Mouse (Mus musculus): ENCODE data around the gene Klhl31.

The Klhl31 gene

GRCm38 (mm10) chr9:77636450-77636951 is at the start of gene Klhl31:
Klhl31 (plus strand) TSS chr9:77636500.
- DNase-seq (ENCODE audit: low spot score): peak; percentile 50

DNA sequence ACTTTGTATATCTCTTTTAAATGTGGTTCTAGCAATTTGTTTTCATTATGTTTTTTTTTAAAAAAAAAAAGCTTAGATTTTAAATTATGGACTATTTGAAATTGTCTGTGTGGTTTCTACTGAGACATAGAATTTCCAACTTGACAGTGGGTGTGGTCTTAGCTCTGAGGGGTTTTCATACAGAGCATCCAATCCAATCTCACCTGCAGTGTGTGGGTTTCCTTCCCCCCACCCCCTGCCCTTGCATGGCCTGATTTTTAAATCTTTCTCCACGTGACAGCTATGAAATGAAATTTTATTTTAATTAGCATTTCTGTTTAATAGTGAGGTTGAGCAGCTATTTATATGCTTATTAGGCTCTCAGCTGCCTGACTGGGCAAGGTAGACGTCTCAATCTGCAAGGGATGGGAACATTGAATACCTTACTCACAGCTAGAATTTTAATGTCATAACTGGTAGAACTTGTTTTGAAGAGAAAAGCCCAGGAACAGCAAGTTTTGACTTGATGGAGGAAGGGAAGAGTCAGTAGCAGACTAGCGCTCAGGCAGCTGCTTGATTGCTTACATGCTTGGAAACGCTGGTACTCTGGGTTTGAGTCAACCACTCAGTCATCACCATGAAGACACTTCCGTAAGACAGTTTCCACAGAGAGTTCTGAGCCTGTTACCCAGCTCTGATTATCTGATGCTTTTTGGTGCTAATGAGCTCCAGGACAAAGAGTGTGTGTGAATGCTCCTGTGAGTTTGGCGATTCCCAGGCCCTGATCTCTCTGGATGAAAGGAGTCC is 49.3 kb upstream of the Klhl31 start:
- no peak for DNase-seq (ENCODE audit: low spot score)

GRCm38 (mm10) chr9:77587616-77588015 is 48.7 kb upstream of the Klhl31 start:
- no peak for DNase-seq (ENCODE audit: low spot score)

DNA sequence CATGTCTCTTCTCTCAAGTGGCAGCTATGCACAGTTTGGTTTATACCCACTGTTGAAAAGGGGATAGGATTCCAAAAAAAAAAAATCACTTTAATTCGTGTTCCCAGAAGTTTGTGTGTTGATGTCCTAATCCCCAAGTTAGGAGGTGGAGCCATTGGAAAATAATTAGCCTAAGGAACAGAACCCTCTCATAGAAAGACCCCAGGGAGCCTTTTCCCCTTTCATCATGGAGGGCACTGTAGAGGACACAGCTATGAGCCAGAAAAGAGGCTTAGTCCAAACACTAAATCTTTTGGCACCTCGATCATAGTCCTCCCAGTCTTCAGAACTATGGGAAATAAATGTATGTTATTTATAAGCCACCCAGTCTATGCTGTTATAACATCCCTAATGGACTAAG is 46.8 kb upstream of the Klhl31 start:
- no peak for DNase-seq (ENCODE audit: low spot score)

DNA sequence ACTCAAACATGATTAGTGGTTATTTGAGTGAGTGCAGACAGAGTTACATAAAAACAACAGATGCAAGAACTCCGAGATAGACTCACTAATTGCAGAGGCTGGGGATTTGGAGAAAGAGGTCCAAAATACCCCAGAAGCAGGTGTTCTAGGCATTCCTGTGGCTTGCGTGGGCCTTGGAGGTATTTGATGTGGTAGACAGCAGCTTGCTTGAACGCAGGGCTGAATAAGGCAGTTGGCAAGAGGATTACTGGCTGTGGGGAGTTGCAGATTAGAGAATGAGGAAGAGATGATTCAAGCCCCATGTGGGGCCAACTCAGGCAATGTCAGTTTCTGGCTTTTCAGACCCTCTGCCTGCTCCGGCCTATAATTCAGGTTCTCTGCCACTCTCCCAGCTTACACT is 43.9 kb upstream of the Klhl31 start:
- DNase-seq (ENCODE audit: low spot score): no peak

- DNase-seq (ENCODE audit: low spot score): no peak
These were observed 41.2 kb upstream of the Klhl31 start for GRCm38 (mm10) chr9:77595006-77595626.

DNA sequence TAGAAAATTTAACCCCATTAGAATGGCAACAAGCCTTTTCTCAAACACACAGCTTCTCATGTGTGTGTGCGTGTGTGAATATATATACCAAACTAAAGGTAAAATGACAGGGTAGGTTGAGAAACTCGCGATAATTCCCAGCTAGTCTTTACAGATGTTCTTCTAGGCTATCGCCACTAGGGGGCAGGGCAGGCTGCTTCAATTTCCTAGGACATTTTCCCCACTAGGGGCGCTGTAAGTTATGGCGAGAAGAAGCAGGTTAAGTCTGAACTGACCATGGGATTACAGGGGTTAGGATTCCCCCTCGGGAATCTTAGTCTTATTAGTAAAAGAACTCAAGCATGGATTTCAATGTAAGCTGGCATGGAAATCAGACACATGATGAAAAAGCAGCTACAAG is 39.9 kb upstream of the Klhl31 start:
- peak; percentile 43 for DNase-seq (ENCODE audit: low spot score)

- DNase-seq (ENCODE audit: low spot score): peak; percentile 23
These were observed 37.7 kb upstream of the Klhl31 start for GRCm38 (mm10) chr9:77598560-77598959.

GRCm38 (mm10) chr9:77602302-77603266 is 33.7 kb upstream of the Klhl31 start:
- no peak for DNase-seq (ENCODE audit: low spot score)

- DNase-seq (ENCODE audit: low spot score): no peak
These were observed 32.3 kb upstream of the Klhl31 start for GRCm38 (mm10) chr9:77603965-77604509.

- DNase-seq (ENCODE audit: low spot score): no peak
These were observed 29.0 kb upstream of the Klhl31 start for GRCm38 (mm10) chr9:77607295-77607694.

GRCm38 (mm10) chr9:77607840-77608239 is 28.5 kb upstream of the Klhl31 start:
- no peak for DNase-seq (ENCODE audit: low spot score)

DNA sequence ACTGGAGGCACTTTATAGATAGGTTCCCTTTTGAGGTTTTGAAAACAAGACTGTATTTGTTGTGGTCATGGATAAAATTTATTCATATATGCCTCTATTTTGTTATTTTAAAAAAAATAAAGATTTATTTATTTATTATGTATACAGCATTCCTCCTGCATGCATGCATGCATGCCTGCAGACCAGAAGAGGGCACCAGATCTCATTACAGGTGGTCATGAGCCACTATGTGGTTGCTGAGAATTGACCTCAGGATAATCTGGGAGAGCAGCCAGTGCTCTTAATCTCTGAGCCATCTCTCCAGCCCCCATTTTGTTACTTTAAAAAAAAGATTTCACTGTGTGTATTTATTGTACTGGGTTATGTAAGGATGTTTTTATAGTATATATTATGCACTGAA is 25.5 kb upstream of the Klhl31 start:
- DNase-seq (ENCODE audit: low spot score): no peak

DNA sequence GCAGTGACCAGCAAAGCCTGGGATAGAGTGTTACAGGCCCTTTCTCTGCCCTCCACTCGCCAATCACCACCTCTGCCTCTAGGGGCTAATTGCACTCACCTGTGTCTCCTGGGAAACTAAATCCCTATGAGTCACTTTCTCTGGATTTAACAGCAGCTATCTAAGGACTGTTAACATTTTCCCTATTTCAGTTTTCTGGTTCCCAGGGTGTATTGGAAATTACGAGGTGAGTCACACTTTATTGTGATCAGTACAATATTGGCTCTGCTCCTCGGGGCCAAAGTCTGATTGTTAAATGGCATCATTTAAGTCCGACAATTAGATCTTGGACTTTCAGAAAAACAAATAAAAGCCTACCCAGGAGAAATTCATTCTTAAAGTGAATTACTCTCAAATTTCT is 24.0 kb upstream of the Klhl31 start:
- DNase-seq (ENCODE audit: low spot score): no peak

- no peak for DNase-seq (ENCODE audit: low spot score)
These were observed 20.4 kb upstream of the Klhl31 start for GRCm38 (mm10) chr9:77615868-77616267.

GRCm38 (mm10) chr9:77616796-77617195 is 19.5 kb upstream of the Klhl31 start:
- no peak for DNase-seq (ENCODE audit: low spot score)

GRCm38 (mm10) chr9:77617751-77618150 is 18.5 kb upstream of the Klhl31 start:
- no peak for DNase-seq (ENCODE audit: low spot score)

DNA sequence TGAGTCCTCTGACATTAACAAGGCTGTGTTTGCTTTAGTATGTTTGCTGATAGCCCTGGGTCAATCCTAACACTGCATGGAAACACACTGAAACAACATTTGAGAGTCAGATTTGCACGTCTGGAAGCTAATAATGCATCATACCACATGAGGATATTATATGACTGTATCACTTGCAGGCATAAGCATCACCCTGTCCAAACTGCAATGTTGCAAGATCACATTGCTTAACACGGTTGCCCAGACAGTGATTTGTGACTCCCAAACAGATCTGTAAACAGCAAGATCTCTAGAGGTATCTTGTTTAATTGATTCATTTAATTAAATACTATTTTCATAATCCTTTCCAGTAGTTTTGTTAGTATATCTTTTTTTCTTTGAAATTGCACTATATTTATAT is 17.9 kb upstream of the Klhl31 start:
- DNase-seq (ENCODE audit: low spot score): no peak

DNA sequence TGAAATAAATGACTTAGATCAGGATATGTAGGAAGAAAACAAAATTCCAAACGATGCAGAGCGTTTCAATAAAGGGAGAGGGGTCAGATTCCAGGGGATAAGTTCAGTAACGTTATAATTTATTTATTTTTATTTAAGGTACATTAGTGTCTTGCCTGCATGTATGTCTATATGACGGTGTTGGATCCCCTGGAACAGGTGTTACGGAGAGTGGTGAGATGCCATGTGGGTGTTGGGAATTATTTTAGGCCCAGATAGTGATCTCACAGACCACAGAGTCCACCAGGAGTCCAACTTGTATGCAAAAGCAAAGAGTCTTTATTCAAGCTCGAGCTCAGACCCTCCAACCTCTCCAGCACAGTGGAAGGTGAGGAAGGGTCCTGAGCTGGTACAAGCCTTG is 16.2 kb upstream of the Klhl31 start:
- no peak for DNase-seq (ENCODE audit: low spot score)

DNA sequence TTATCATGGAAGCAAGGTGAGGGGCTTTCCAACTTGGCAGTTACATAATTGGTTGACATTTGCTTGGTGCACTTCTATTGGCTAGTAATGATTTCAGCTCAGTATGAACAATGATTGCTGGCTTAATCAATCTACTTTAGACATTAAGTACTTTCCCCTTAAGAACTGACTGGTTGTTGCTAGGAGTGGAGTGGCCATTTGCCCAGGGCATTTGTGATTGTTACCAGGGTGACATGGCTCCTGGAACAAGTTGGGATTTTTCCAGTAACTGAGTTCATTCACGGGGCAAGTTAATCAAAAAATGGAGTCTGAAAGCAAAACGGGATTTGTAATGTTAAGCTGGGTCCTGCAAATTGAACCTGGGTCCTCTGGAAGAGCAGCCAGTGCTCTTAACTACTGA is 15.8 kb upstream of the Klhl31 start:
- peak; percentile 61 for DNase-seq (ENCODE audit: low spot score)

- no peak for DNase-seq (ENCODE audit: low spot score)
These were observed 13.4 kb upstream of the Klhl31 start for GRCm38 (mm10) chr9:77622874-77623273.

Data from ovary, adult 18-20 months (tissue).